17 mouse cellular contexts compared by ENCODE assay signal in genomic region chr12:71854191-71854590, GRCm38 (mm10). TPM values are rescaled to one million over a fixed set of nuclear protein-coding genes. Genes with fewer than 3 reads are reported as not detected.
DNase-seq lines count a peak whose midpoint lies in the region; ATAC-seq and TF ChIP-seq lines count a peak whose summit lies in the region.
"Had no signal": no experiment of that assay in that cellular context is flagged by ENCODE, and none has a peak within 500 bp of the region (broad histone marks: within the 10 kb centered on the region; RNA-seq: fewer than 3 reads in every experiment).

No protein-coding gene starts in this region.

- H3K27me3 ChIP-seq in heart, adult 2 months (ENCODE audit: control insufficient read depth, insufficient read depth, low read length): no peaks in the 10 kb centered on the region
- no peaks in the 10 kb centered on the region for H3K27me3 ChIP-seq in kidney, embryonic 15.5 days
- H3K27me3 ChIP-seq in stomach, embryonic 15.5 days (replicated peaks): no peaks in the 10 kb centered on the region
- no peaks in the 10 kb centered on the region for H3K27me3 ChIP-seq in stomach, postnatal 0 days (ENCODE audit: control insufficient read depth, insufficient read depth, low read length)
- no peaks in the 10 kb centered on the region for H3K27me3 ChIP-seq in hindbrain, embryonic 14.5 days (ENCODE audit: control insufficient read depth, insufficient read depth, low read length)
- H3K27me3 ChIP-seq: embryonic facial prominence, embryonic 12.5 days had no signal

- no peak for ATAC-seq in kidney, embryonic 15.5 days (replicated peaks; ENCODE audit: low FRiP score)
- ATAC-seq in stomach, embryonic 15.5 days (ENCODE audit: insufficient read depth, low FRiP score, low read depth): no peak
- ATAC-seq in stomach, postnatal 0 days (ENCODE audit: low FRiP score, low TSS enrichment): no peak
- no peak for ATAC-seq in hindbrain, embryonic 14.5 days (ENCODE audit: low FRiP score)
- ATAC-seq: hindbrain, postnatal 0 days had no signal

- H3K4me3 ChIP-seq in heart, adult 2 months: no peak overlapping the region
- H3K4me3 ChIP-seq in kidney, embryonic 15.5 days (replicated peaks): no peak overlapping the region
- no peak overlapping the region for H3K4me3 ChIP-seq in stomach, embryonic 15.5 days (replicated peaks)
- H3K4me3 ChIP-seq in stomach, postnatal 0 days (ENCODE audit: low read depth, low read length): no peak overlapping the region
- no peak overlapping the region for H3K4me3 ChIP-seq in hindbrain, embryonic 14.5 days (replicated peaks; ENCODE audit: low read length)
- H3K4me3 ChIP-seq: embryonic facial prominence, embryonic 12.5 days; forebrain, embryonic 10.5 days; myocyte had no signal

- TF ChIP-seq EP300 in heart, adult 2 months (IDR thresholded peaks at IDR 0.05; ENCODE audit: insufficient read depth, low read depth, low read length): 0 out of 2 replicates have a peak, but pooled peaks have one; percentile 15
- no peak for TF ChIP-seq EP300 in stomach, postnatal 0 days (optimal IDR thresholded peaks at IDR 0.05)

- no peak overlapping the region for H3K4me2 ChIP-seq in kidney, embryonic 15.5 days
- H3K4me2 ChIP-seq in stomach, embryonic 15.5 days: no peak overlapping the region
- H3K4me2 ChIP-seq in stomach, postnatal 0 days (replicated peaks; ENCODE audit: low read depth): no peak overlapping the region
- H3K4me2 ChIP-seq in hindbrain, embryonic 14.5 days (replicated peaks): no peak overlapping the region
- H3K4me2 ChIP-seq: embryonic facial prominence, embryonic 12.5 days; midbrain, embryonic 11.5 days had no signal

- H3K27ac ChIP-seq in heart, adult 2 months: peak overlapping the region; percentile 21; the same call in 1 of the 2 replicates
- peak overlapping the region; percentile 7; the same call in 1 of the 2 replicates for H3K27ac ChIP-seq in kidney, embryonic 15.5 days
- H3K27ac ChIP-seq in stomach, embryonic 15.5 days: peak overlapping the region; percentile 27; the same call in 1 of the 2 replicates
- no peak overlapping the region; the same call in 1 of the 2 replicates for H3K27ac ChIP-seq in stomach, postnatal 0 days (replicated peaks)
- no peak overlapping the region for H3K27ac ChIP-seq in hindbrain, embryonic 14.5 days
- H3K27ac ChIP-seq: embryonic facial prominence, embryonic 12.5 days; forebrain, embryonic 10.5 days; hindbrain, postnatal 0 days; liver, embryonic 14.5 days had no signal

- 29% methylated on average over 6 of the region's 6 CpGs for WGBS in heart, adult 2 months
- WGBS in kidney, embryonic 15.5 days: 48% methylated on average over 6 of the region's 6 CpGs
- WGBS in stomach, embryonic 15.5 days: 68% methylated on average over 6 of the region's 6 CpGs
- WGBS in stomach, postnatal 0 days: 69% methylated on average over 6 of the region's 6 CpGs
- WGBS in hindbrain, embryonic 14.5 days: 79% methylated on average over 6 of the region's 6 CpGs

- H3K79me2 ChIP-seq in heart, adult 2 months (replicated peaks; ENCODE audit: control insufficient read depth, insufficient read depth, low read length): peaks cover 6% of the 10 kb centered on the region

- no peak overlapping the region for H3K9ac ChIP-seq in heart, adult 2 months (ENCODE audit: low read depth, low read length)
- H3K9ac ChIP-seq in kidney, embryonic 15.5 days: no peak overlapping the region
- H3K9ac ChIP-seq in stomach, embryonic 15.5 days: no peak overlapping the region
- H3K9ac ChIP-seq in stomach, postnatal 0 days (ENCODE audit: low read length): no peak overlapping the region; the same call in 1 of the 2 replicates
- no peak overlapping the region for H3K9ac ChIP-seq in hindbrain, embryonic 14.5 days
- H3K9ac ChIP-seq: embryonic facial prominence, embryonic 12.5 days; liver, embryonic 14.5 days had no signal

- H3K9me3 ChIP-seq in kidney, embryonic 15.5 days (replicated peaks): no peaks in the 10 kb centered on the region
- H3K9me3 ChIP-seq in stomach, embryonic 15.5 days: no peaks in the 10 kb centered on the region
- H3K9me3 ChIP-seq in stomach, postnatal 0 days (ENCODE audit: control insufficient read depth, low read length): no peaks in the 10 kb centered on the region
- no peaks in the 10 kb centered on the region for H3K9me3 ChIP-seq in hindbrain, embryonic 14.5 days (ENCODE audit: control insufficient read depth, low read length)
- H3K9me3 ChIP-seq: embryonic facial prominence, embryonic 12.5 days; forebrain, embryonic 10.5 days had no signal

- TF ChIP-seq CTCF in heart, adult 2 months (IDR thresholded peaks at IDR 0.05): no peak
- TF ChIP-seq CTCF in stomach, postnatal 0 days (IDR thresholded peaks at IDR 0.05; ENCODE audit: low read depth): no peak

- intact Hi-C loops in heart, adult 2 months (cut with DNase I): no loop called here

- H3K36me3 ChIP-seq in heart, adult 2 months (ENCODE audit: control insufficient read depth, insufficient read depth, low read length): peaks cover 17% of the 10 kb centered on the region
- no peaks in the 10 kb centered on the region for H3K36me3 ChIP-seq in kidney, embryonic 15.5 days
- no peaks in the 10 kb centered on the region for H3K36me3 ChIP-seq in stomach, embryonic 15.5 days
- no peaks in the 10 kb centered on the region for H3K36me3 ChIP-seq in stomach, postnatal 0 days (ENCODE audit: control insufficient read depth, insufficient read depth, low read length)
- no peaks in the 10 kb centered on the region for H3K36me3 ChIP-seq in hindbrain, embryonic 14.5 days (replicated peaks; ENCODE audit: control insufficient read depth, insufficient read depth)
- H3K36me3 ChIP-seq: embryonic facial prominence, embryonic 12.5 days had no signal

- TF ChIP-seq POLR2A in heart, adult 2 months (IDR thresholded peaks at IDR 0.05; ENCODE audit: insufficient read depth, low read depth, low read length): no peak

- peaks cover 32% of the 10 kb centered on the region for H3K4me1 ChIP-seq in heart, adult 2 months (ENCODE audit: control insufficient read depth, insufficient read depth, low read length)
- H3K4me1 ChIP-seq in kidney, embryonic 15.5 days: peaks cover 32% of the 10 kb centered on the region
- peaks cover 26% of the 10 kb centered on the region for H3K4me1 ChIP-seq in stomach, embryonic 15.5 days
- peaks cover 5% of the 10 kb centered on the region; the same call in 1 of the 2 replicates for H3K4me1 ChIP-seq in stomach, postnatal 0 days (replicated peaks; ENCODE audit: control insufficient read depth, insufficient read depth)
- H3K4me1 ChIP-seq in hindbrain, embryonic 14.5 days (replicated peaks; ENCODE audit: control insufficient read depth, insufficient read depth, low read length): peaks cover 44% of the 10 kb centered on the region

- DNase-seq in heart, adult 2 months: no peak
- no peak for DNase-seq in heart, postnatal 4 days
- no peak for DNase-seq in kidney, adult 11 months
- DNase-seq in stomach, postnatal 0 days (ENCODE audit: low spot score): no peak
- peak; percentile 81 for DNase-seq in yolk sac, embryonic 10.5 days (ENCODE audit: low spot score)
- DNase-seq in hindbrain, embryonic 14.5 days (ENCODE audit: low spot score): no peak
- DNase-seq: adrenal gland, adult 8-10 months; cerebellum, postnatal 14 days; thymus, adult 2 months had no signal

RNA-seq across cellular contexts. Expression of gene Daam1, which starts 23.3 kb away (rescaled TPM):
- total RNA-seq in heart, adult 2 months (2021): 10 to 100 TPM; 67.2 to 77.6 TPM
- 13.1 and 23.9 TPM in 2 replicates for polyA plus RNA-seq in heart, adult 2 months (2012; rRNA removed)
- 10 to 100 TPM; 88.8 to 92.1 TPM for total RNA-seq in heart, postnatal 4 days (2021)
- 9.0 and 9.4 TPM in 2 replicates for polyA plus RNA-seq in kidney, embryonic 15.5 days (2015; fragmentation: Nextera tagmentation; extraction: Ambion mirVana)
- 9.8 and 10.0 TPM in 2 replicates for polyA plus RNA-seq in stomach, embryonic 15.5 days (2015; fragmentation: Nextera tagmentation; extraction: Ambion mirVana)
- 6.9 and 7.2 TPM in 2 replicates for polyA plus RNA-seq in stomach, postnatal 0 days (2015; fragmentation: Nextera tagmentation; extraction: Ambion mirVana)
- 41.2 and 44.2 TPM in 2 replicates for polyA plus RNA-seq in hindbrain, embryonic 14.5 days (2014; fragmentation: Nextera tagmentation; extraction: Ambion mirVana)

Comparison
In these comparisons a context has a peak if more than half of its experiments do, and no peak if none do; other contexts are left out.
1. H3K27ac ChIP-seq: peak in heart, adult 2 months (single experiment), kidney, embryonic 15.5 days (single experiment) and stomach, embryonic 15.5 days (single experiment); none in stomach, postnatal 0 days (single experiment) and hindbrain, embryonic 14.5 days (single experiment).